Mouse (Mus musculus) C3H10T1/2 (cell line): ENCODE measurements around the gene Gm31571. TPM values are rescaled to one million over a fixed set of nuclear protein-coding genes. Genes with fewer than 3 reads are reported as not detected.

Source experiments
- polyA plus RNA-seq, 2 experiments: library from polyadenylated mRNA; unstranded; fragments of >200 nt; fragmentation: generic; extraction: Trizol; gene quantifications; one replicate each; pipeline ENCODE4 v1.2.1; 2012; ENCODE audit warnings: missing spikeins in 2 of 2

The Gm31571 gene
- not detected for polyA plus RNA-seq

DNA sequence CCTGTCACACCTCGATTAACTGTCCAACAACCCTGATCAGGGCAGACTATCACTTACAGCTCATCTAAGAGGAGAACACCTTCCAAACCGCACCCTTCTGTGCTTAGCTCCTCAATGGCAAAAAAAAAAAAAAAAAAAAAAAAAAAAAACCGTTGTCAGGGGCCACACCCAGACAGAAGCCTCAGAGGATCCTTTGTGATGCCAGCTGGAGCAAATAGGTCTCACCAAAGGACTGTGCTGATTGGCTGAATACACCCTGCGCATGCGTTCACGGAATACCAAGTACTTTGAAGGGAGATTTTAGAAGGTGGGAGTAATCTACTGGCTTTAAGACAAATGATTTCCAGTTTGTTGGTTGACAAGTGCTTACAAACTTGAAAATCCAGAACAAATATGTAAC is at the start of gene Gm31571:
Gm31571 (minus strand) TSS at position 101 of the 400 bp plus-strand sequence.

